Mouse (Mus musculus): Measurements from ENCODE around the gene Tor1b.
A peak's percentile ranks its signal among the peaks of the same experiment; 100 is the strongest.

- TF ChIP-seq CTCF (IDR thresholded peaks at IDR 0.05): peak; percentile 93
- no peak for TF ChIP-seq POLR2A (IDR thresholded peaks at IDR 0.05; ENCODE audit: insufficient read depth, low read depth, low read length)
These were observed 18.8 kb upstream of the Tor1b start for GRCm38 (mm10) chr2:30933917-30934450.

Data from heart, adult 2 months (tissue).